Mouse (Mus musculus): ENCODE data around the gene Ahcyl1.
"Not testable (repeated sequence)": the region's sequence is repeated elsewhere in the genome, so short reads cannot be mapped to it uniquely, and the experiment has no call there.

Ahcyl1 gene

GRCm38 (mm10) chr3:107695948-107696881, at the start of gene Ahcyl1:
TSS of gene Ahcyl1 (minus strand) at chr3:107696560.
- peak; percentile 99 for DNase-seq (ENCODE audit: extremely low read depth, insufficient read length, low spot score)

- no peak for DNase-seq (ENCODE audit: extremely low read depth, insufficient read length, low spot score)
Measured at GRCm38 (mm10) chr3:107746026-107746425, 49.7 kb upstream of the Ahcyl1 start.

DNA sequence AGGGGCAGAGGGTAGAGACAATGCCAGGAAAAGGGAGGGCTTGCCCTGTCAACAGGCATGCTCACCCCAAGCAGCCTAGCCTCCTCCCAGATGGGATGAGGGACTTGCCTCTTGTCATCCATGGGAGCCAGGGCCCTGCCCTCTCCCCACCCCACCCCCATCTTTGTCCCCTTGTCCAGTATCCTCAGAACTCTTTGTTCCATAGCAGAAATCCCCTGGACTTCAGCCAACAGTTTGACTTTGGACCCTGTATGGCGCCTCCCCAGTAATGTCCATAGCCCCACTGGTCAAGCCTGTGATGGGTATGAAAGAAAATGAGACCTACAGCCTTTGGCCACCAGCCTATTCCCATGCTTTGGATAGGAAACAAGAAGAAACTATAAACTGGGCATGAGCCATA, 47.3 kb upstream of the Ahcyl1 start:
- DNase-seq (ENCODE audit: extremely low read depth, insufficient read length, low spot score), result peak; percentile 66

- peak; percentile 83 for DNase-seq (ENCODE audit: extremely low read depth, insufficient read length, low spot score)
Measured at GRCm38 (mm10) chr3:107743107-107743506, 46.7 kb upstream of the Ahcyl1 start.

GRCm38 (mm10) chr3:107742071-107742710, 45.8 kb upstream of the Ahcyl1 start:
- DNase-seq (ENCODE audit: extremely low read depth, insufficient read length, low spot score), result peak; percentile 42

- no peak for DNase-seq (ENCODE audit: extremely low read depth, insufficient read length, low spot score)
Measured at GRCm38 (mm10) chr3:107741387-107741786, 45.0 kb upstream of the Ahcyl1 start.

GRCm38 (mm10) chr3:107740578-107741207, 44.3 kb upstream of the Ahcyl1 start:
- peak; percentile 74 for DNase-seq (ENCODE audit: extremely low read depth, insufficient read length, low spot score)

GRCm38 (mm10) chr3:107739966-107740365, 43.6 kb upstream of the Ahcyl1 start:
- no peak for DNase-seq (ENCODE audit: extremely low read depth, insufficient read length, low spot score)

- DNase-seq (ENCODE audit: extremely low read depth, insufficient read length, low spot score), result peak; percentile 75
Measured at GRCm38 (mm10) chr3:107739456-107739855, 43.1 kb upstream of the Ahcyl1 start.

DNA sequence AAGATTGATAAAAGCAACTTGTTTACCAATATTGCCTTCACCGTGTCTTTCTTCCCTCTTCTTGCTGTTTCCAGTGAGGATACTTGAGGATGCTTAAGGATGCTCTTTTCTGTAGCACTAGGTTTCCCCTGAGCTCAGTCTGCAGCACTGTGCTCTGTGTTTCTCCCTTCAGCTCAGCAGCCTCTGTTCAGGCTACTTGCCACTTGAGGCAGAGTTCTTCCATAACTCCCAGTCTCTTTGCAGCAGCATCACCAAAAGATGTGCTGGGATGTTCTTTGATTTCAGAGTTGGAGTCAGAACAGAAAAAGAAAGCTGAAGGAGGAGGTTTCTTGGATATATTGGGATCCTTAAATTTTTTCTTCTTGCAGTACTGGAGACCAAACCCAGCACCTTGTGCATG, 42.3 kb upstream of the Ahcyl1 start:
- DNase-seq (ENCODE audit: extremely low read depth, insufficient read length, low spot score), result peak; percentile 41

DNA sequence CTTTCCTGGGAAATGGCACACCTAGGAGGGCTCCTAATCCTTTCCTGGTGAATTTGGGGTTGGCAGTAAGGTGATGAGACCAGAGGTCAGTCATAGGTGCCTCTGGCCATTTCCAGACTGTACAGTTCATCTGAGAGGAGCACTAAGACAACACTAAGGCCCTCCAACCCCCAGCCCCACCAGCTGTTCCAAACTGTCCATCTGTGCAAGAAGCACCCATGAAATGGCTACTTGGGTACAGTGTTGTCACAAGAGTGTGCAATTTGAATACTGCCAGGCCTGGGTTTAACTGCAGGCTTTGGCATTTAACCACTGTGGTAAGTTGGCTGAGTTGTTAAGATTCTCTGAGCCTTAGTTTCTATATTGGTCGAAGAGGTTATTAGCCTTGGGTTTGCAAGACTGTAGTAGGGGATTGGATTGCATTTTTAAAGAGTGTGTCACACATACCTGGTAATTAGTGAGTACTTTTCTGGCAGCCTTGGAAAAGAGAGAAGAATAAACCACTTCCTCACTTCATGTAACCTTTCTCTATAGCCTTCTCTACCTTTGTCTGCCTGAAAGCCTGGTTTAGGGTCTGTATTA, 41.3 kb upstream of the Ahcyl1 start:
- DNase-seq (ENCODE audit: extremely low read depth, insufficient read length, low spot score), result peak; percentile 75

DNA sequence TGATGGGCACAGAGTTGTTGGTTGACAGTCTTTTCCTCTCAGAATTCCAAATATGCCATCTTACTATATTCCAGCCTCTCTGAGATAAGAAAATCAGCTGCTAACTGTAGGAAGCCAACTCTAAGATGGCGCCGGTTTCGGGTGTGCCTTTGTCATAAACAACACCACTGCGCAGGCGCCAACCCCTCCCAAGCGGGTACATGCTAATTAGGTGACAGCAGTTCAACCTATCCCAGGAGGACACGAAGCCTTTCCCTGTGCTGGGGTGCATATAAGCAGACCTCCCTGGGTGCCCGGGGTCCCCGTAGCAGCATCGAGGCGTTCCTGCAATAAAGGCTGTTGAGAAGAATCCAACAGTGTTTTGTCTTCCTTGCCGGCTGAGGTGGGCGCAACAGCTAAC, 39.3 kb upstream of the Ahcyl1 start:
- DNase-seq (ENCODE audit: extremely low read depth, insufficient read length, low spot score), result not testable (repeated sequence)

GRCm38 (mm10) chr3:107733329-107733728, 37.0 kb upstream of the Ahcyl1 start:
- DNase-seq (ENCODE audit: extremely low read depth, insufficient read length, low spot score), result no peak

DNA sequence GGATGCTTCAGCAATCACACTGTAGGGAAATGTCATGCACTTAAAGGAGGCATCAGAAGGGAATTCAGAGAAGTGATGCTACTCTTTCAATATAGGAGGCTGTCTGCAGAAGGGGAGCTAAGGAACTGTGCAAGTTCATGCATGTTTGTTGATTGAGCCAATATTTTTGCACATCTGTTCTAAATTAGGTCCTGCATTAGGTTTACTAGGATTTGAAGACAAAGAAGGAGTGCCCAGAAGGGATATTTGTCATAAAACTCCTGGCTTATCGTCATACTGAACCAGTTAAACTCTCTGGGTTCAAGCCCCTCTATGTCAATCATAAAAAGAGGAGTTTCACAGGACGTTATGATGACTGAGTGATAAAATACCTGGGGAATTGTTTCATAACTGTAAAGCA, 33.9 kb upstream of the Ahcyl1 start:
- DNase-seq (ENCODE audit: extremely low read depth, insufficient read length, low spot score), result no peak

- no peak for DNase-seq (ENCODE audit: extremely low read depth, insufficient read length, low spot score)
Measured at GRCm38 (mm10) chr3:107728509-107728908, 32.1 kb upstream of the Ahcyl1 start.

DNA sequence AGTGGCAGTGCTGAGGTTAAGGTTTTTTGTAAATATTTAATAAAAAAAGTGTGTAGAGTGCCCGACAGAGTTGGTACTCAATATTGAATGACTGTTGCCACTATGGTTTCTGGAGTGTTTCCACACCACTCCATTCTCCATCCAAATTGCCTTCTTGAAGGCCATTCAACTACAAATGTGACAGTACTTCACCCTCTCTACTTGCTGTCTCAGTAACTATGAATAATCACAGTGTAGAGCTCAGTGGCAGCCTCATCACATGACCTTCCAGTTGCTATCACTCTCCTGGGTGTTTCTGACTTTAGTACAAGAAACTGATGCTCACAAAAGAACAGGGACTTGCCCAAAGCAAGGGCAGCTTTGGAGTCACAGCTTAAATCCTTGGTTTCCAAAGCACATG, 19.6 kb upstream of the Ahcyl1 start:
- DNase-seq (ENCODE audit: extremely low read depth, insufficient read length, low spot score), result no peak

DNA sequence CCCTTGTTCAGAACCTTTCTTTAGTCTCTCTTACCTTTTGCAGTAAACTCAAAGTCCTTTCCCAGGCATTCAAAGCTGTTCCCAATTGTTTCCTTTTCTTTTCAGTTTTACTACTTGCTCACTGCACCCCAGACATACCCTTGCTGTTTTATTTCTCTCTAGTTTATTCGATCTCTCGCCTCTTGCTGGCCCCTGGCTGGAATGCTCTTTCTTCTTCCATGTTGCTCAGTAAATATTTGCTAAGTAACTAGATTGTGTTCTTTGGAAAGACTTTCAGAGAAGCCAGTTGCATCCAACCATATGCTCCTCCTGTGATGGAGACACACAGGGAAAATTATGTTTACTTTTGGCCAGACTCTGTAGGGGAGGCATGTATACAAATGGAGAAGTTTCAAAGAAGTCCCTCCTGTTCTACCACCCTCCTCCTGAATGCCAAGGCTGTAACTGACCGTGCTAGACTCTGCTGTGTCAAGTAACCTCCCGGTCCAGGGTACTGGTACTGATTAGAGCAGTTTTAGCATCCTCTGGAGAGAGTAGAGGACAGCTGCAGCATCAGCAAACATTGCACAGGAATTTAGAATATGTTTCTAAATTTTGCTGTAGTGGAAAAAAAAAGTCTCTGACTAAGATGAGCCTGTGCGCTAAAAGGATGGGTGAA, 18.0 kb upstream of the Ahcyl1 start:
- no peak for DNase-seq (ENCODE audit: extremely low read depth, insufficient read length, low spot score)

DNA sequence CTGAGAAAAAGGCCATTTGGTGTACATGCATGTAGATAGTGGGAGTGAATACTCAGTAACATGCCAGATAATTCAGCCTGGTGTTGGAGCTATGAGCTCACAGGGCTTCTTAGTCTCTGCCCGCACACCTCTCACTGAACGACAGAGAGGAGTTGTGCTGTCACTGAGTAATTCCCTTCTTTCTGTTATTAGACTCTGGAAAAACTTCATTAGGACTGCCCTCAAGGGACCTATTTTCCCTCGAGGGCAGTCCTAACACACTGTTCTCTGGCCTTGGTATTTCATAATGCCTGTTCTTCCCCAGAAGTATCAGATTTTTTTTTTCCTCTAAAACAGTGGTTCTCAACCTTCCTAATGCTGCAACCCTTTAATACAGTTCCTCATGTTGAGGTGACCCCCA, 15.7 kb upstream of the Ahcyl1 start:
- DNase-seq (ENCODE audit: extremely low read depth, insufficient read length, low spot score), result peak; percentile 39

DNA sequence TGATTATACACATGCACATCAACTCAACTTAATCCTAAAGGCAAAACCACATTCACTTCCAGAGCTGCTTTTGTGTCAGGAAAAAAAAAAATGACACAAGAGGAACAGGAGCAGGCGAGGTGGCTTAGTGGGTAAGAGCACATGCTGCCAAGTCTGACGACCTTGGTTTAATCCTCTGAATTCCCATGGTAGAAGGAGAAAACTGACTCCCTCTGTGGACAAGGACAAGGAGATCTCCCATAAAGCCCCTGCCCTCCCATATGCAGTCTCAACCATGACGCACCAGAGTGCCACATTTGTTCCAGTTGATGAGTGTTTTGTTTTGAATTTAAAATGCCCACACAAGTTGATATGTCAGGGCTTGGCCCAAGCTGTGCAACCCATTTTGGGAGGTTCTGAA, 12.8 kb upstream of the Ahcyl1 start:
- DNase-seq (ENCODE audit: extremely low read depth, insufficient read length, low spot score), result no peak

DNA sequence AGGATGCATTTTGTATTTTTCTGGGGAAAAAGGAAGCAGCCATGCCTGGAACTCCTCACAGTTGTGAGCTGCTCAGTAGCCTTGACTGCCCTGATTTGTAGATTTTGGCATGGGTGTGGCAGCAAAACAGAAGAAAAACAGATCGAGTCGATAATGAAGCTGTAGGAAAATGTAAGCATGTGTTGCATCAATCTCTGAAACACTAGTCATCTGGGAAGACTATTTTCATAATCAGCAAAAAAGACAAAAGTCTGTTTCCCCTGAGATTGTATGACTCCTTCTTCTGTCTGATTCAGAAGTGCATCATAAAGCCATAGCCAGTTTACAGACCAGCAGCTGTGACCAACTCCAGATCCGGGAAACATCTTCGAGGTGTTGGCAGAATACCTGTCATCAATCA, 10.9 kb upstream of the Ahcyl1 start:
- peak; percentile 68 for DNase-seq (ENCODE audit: extremely low read depth, insufficient read length, low spot score)

DNA sequence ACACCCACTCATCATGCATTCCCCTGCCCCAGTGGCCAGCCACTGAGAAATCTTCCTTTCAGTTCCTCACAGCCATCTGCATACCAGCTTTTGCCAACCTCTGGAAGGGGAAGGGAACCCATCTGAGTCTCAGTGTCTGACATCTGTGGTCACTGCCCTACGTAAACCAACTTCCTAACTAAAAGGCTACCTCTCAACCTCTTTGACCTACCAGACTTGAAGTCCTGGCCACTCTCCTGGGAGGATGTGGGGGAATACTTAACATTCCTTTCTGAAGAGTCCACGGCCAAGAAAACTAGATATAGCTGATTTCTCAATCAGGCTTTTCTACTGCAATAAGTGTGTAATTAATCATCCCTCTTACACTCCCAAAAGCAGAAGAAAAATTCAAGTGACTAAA, 9.8 kb upstream of the Ahcyl1 start:
- DNase-seq (ENCODE audit: extremely low read depth, insufficient read length, low spot score), result peak; percentile 75
